Mouse (Mus musculus): Measurements from ENCODE around the gene Ubl7.

The Ubl7 gene

GRCm38 (mm10) chr9:57948333-57948931, 37.7 kb downstream of the Ubl7 start:
- DNase-seq (ENCODE audit: low spot score): no peak

GRCm38 (mm10) chr9:57949102-57949704, 38.4 kb downstream of the Ubl7 start:
- DNase-seq (ENCODE audit: low spot score): no peak

GRCm38 (mm10) chr9:57949879-57950278, 39.1 kb downstream of the Ubl7 start:
- no peak for DNase-seq (ENCODE audit: low spot score)

GRCm38 (mm10) chr9:57950519-57950918, 39.7 kb downstream of the Ubl7 start:
- DNase-seq (ENCODE audit: low spot score): peak; percentile 63

- DNase-seq (ENCODE audit: low spot score): no peak
Observed at GRCm38 (mm10) chr9:57951993-57952392, 41.2 kb downstream of the Ubl7 start.

GRCm38 (mm10) chr9:57954962-57955744, 44.4 kb downstream of the Ubl7 start:
- peak; percentile 57 for DNase-seq (ENCODE audit: low spot score)

GRCm38 (mm10) chr9:57955764-57956163, 45.0 kb downstream of the Ubl7 start:
- DNase-seq (ENCODE audit: low spot score): no peak

- DNase-seq (ENCODE audit: low spot score): no peak
Observed at GRCm38 (mm10) chr9:57956196-57956837, 45.5 kb downstream of the Ubl7 start.

GRCm38 (mm10) chr9:57956838-57957236, 46.1 kb downstream of the Ubl7 start:
- no peak for DNase-seq (ENCODE audit: low spot score)

GRCm38 (mm10) chr9:57958615-57959014, 47.8 kb downstream of the Ubl7 start:
- DNase-seq (ENCODE audit: low spot score): no peak

GRCm38 (mm10) chr9:57959399-57959798, 48.6 kb downstream of the Ubl7 start:
- no peak for DNase-seq (ENCODE audit: low spot score)

GRCm38 (mm10) chr9:57959886-57960866, 49.4 kb downstream of the Ubl7 start:
- no peak for DNase-seq (ENCODE audit: low spot score)

GRCm38 (mm10) chr9:57961226-57961625, 50.4 kb downstream of the Ubl7 start:
- no peak for DNase-seq (ENCODE audit: low spot score)

GRCm38 (mm10) chr9:57961863-57962778, 51.3 kb downstream of the Ubl7 start:
- no peak for DNase-seq (ENCODE audit: low spot score)

GRCm38 (mm10) chr9:57963249-57963997, 52.6 kb downstream of the Ubl7 start:
- DNase-seq (ENCODE audit: low spot score): no peak

GRCm38 (mm10) chr9:57963998-57964395, 53.2 kb downstream of the Ubl7 start:
- no peak for DNase-seq (ENCODE audit: low spot score)

GRCm38 (mm10) chr9:57964528-57965250, 53.9 kb downstream of the Ubl7 start:
- no peak for DNase-seq (ENCODE audit: low spot score)

- DNase-seq (ENCODE audit: low spot score): peak; percentile 77
Observed at GRCm38 (mm10) chr9:57965281-57966185, 54.8 kb downstream of the Ubl7 start.
